Mouse (Mus musculus) neutrophil, adult 59 days (primary cell): ENCODE data around the gene Tceal6. TPM values are rescaled to one million over a fixed set of nuclear protein-coding genes. Genes with fewer than 3 reads are reported as not detected.

Experiments used
- total RNA-seq, 2 experiments: library from RNA; stranded (reverse); gene quantifications; 1 replicate in 1 of 2; 2 replicates in 1 of 2; pipeline ENCODE4 v1.2.4; 2023

Tceal6 gene
- not detected for total RNA-seq

GRCm38 (mm10) chrX:135210436-135211221 lies at the start of gene Tceal6:
Tceal6 (minus strand) TSS chrX:135210687.

GRCm38 (mm10) chrX:135177532-135177931 lies 33.0 kb downstream of the Tceal6 start, which contains the start of gene Gm15023:
Gm15023 (minus strand) TSS chrX:135177632.

Other genes with a start within 250 kb of the Tceal6 start
- gene Nxf2, start 245.9 kb downstream of the Tceal6 start, total RNA-seq, result under 1 TPM in 1 of 2 experiments, not detected in 1; 0.22 TPM
- gene Zmat1, start 201.5 kb downstream of the Tceal6 start, total RNA-seq, result 1 to 10 TPM; 3.0 to 3.4 TPM
- not detected for gene Gm15023, start 33.1 kb downstream of the Tceal6 start, total RNA-seq
- not detected for gene Pramel3, start 91.6 kb upstream of the Tceal6 start, total RNA-seq
- gene Gm5128, start 162.6 kb upstream of the Tceal6 start, total RNA-seq, result not detected
- not detected for gene Gm7903, start 223.1 kb upstream of the Tceal6 start, total RNA-seq